Mouse (Mus musculus): ENCODE measurements at regions not wholly inside any gene's neighbourhood (a gene's known extent, or its start where the extent isn't known, plus 50 kb on each side); places are given as distances from the start of the nearest gene placed in this dataset.

DNA sequence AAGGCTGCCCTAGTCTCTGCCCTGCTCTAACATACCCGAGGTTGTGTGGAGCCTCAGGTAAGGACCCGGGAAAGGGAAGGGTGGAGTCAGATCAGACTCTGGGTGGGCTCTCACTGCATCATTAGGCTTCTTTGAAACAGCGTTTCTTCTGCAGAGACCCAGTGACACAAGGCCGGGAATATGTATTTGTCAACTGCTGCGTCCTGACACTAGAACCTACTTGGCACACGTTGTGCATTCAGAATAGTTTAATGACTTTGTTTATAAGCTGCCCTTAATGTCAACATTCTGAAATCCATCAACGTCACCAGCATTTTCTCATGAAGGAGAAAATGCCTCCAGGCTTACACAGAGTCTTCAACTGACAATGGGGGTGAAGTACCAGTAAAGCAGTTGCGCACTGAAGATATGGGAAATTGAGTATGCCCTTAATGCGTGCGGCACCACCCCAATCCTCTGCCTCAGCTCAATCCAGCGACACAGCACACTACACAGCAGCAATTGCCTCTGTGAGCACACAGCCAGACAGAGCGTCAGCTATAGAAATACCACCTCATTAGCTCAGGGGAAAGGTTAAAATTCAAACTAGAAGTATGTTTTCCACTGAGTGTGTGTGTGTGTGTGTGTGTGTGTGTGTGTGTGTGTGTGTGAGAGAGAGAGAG is 152.7 kb upstream of the Spdye4c start:
- no peak overlapping the region for H3K27ac ChIP-seq (replicated peaks; ENCODE audit: low read depth, low read length)
- peaks cover 10% of the 10 kb centered on the region for H3K4me1 ChIP-seq (ENCODE audit: control insufficient read depth, insufficient read depth, insufficient read length, low read length)

DNA sequence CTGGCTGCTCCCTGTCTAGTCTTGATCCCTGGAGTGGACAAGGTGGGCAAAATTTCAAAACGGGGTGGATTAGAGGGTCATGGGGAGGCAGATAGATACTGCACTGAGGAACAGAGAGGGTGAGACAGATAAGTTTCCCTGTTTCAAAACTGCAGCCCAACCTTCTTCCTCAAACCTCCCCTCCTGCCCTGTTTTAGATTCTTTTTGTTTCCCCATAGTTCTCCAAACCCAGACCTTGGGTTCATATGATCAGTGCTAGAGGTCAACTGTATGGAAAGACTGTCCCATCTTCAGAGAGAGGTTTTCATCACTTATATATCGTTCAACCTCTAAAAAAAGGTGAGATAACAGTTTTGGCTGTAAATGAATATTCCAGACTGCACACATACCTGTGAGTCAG is 152.1 kb upstream of the Spdye4c start:
- no peak overlapping the region for H3K4me3 ChIP-seq (ENCODE audit: insufficient read depth, low read depth, low read length)
- H3K4me1 ChIP-seq (ENCODE audit: control insufficient read depth, insufficient read depth, insufficient read length, low read length): peaks cover 10% of the 10 kb centered on the region
- H3K27ac ChIP-seq (replicated peaks; ENCODE audit: low read depth, low read length): no peak overlapping the region

More for the DNA sequence above, 152.7 kb upstream of the Spdye4c start:
- H3K4me3 ChIP-seq (ENCODE audit: insufficient read depth, low read depth, low read length): no peak overlapping the region

DNA sequence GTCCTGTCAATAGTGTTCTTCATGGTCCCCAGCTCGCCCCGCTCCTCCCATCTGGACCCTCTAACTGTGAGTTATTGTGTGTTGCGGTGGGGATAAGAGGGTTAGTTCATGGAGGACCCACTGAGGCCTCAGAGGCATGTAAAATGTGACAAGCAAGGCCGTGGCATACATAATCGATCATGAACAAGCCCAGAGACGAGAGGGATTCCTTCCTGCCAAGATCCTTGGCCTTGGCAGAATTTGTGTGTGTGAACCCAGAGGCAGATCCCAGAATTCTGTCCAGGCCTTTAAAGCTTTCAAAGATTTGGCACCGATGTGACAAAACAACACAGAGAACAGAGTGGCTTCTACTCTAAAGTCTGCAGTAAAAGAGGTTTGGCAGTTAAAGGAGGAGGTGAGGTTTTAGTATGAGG is 146.4 kb upstream of the Spdye4c start:
- no peak overlapping the region for H3K27ac ChIP-seq (replicated peaks; ENCODE audit: low read depth, low read length)

DNA sequence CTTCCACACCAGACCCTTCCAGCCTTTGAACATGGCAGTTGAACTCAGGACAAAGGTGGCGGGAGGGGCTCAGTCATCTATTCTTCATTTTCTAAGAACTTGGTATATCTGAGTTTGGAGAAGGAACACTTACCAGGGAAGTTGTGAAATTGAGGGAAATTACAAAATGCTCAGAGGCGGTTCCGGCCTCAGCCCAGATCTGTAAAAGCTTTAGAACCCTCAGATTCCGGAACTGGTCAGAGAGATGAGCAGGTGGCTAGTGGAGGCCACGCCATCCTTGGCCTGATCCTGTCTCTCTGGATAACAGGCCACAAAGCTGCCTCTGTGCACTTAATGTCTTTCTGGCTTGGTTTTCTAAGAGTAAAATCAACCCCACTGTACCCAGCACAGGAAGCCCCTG is 145.6 kb upstream of the Spdye4c start:
- no peak overlapping the region for H3K4me3 ChIP-seq (ENCODE audit: insufficient read depth, low read depth, low read length)
- H3K4me1 ChIP-seq (ENCODE audit: control insufficient read depth, insufficient read depth, insufficient read length, low read length): no peaks in the 10 kb centered on the region
- H3K27ac ChIP-seq (replicated peaks; ENCODE audit: low read depth, low read length): no peak overlapping the region

More for the DNA sequence above, 146.4 kb upstream of the Spdye4c start:
- no peaks in the 10 kb centered on the region for H3K4me1 ChIP-seq (ENCODE audit: control insufficient read depth, insufficient read depth, insufficient read length, low read length)
- no peak overlapping the region for H3K4me3 ChIP-seq (ENCODE audit: insufficient read depth, low read depth, low read length)

DNA sequence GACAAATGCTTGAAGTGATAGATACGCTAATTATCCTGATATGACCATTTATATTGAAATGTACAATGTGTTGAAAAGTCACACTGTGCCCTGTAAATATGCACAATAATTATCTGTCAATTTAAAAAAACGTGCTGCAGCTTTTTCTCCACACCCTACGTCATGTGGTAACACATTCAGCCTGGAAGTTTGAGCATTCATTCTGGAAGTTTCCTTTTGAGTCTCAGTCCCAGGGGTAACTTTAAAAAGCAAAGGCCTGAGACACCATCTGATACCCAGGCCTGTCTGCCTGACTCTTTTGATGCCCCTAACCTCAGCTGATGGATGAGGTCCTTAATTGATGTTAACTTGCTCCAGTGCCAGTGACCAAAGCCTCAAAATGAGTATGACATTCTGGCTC is 141.7 kb upstream of the Spdye4c start:
- H3K4me3 ChIP-seq (ENCODE audit: insufficient read depth, low read depth, low read length): no peak overlapping the region
- no peaks in the 10 kb centered on the region for H3K4me1 ChIP-seq (ENCODE audit: control insufficient read depth, insufficient read depth, insufficient read length, low read length)
- H3K27ac ChIP-seq (replicated peaks; ENCODE audit: low read depth, low read length): no peak overlapping the region

DNA sequence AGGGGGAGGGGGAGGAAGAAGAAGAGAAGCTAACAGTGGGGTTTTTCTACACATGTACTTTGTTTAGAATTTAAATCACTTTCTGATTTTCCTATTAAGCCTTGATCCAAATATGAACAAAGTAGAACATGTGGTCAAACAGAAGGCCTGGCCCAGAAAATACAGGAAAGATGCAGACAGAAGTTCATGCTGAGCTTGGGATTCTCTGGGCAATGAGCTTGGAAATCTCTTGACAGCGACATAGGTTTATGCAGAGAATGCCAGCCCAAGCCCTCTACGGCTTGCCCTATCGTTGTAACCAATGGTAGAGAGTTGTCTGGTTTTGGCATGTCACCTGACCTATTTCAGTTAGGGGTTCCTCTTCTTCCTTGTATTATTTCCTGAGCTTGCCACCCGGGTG is 141.0 kb upstream of the Spdye4c start:
- H3K4me1 ChIP-seq (ENCODE audit: control insufficient read depth, insufficient read depth, insufficient read length, low read length): no peaks in the 10 kb centered on the region
- no peak overlapping the region for H3K27ac ChIP-seq (replicated peaks; ENCODE audit: low read depth, low read length)
- no peak overlapping the region for H3K4me3 ChIP-seq (ENCODE audit: insufficient read depth, low read depth, low read length)

DNA sequence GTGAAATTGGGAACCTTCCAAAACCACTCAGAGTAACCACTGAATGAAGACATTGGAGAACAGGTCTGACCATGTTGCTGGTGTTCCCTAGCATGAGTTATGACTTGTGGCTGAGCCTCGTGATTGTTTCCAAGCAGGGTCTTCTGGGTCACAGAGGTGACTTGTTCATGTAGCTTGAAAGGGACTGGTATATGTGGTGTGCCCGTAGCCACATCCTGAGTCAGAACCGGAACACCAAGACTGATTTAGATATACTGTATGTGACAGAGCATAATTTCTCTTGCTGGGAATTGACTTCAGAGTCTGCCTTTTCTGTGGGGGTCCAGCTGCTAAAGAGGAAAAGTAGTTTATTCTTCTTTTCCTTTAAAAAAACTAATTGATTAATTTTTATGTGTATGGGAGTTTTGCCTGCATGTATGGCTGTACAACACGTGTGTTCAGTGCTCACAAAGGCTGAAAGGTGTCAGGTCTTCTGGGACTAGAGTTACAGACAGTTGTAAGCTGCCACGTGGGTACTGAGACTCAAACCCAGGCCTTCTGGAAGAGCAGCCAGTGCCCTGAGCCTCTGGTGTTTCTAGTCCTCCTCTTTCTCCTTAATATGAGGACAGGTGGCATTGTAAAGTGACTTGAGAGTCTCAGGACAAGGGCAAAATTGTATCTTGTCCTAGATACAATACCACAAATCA is 139.3 kb upstream of the Spdye4c start:
- Histone ChIP-seq H3K27ac (replicated peaks; ENCODE audit: low read depth, low read length) (no peak overlapping the region), H3K4me3 (ENCODE audit: insufficient read depth, low read depth, low read length) (no peak overlapping the region), H3K4me1 (ENCODE audit: control insufficient read depth, insufficient read depth, insufficient read length, low read length) (no peaks in the 10 kb centered on the region)

DNA sequence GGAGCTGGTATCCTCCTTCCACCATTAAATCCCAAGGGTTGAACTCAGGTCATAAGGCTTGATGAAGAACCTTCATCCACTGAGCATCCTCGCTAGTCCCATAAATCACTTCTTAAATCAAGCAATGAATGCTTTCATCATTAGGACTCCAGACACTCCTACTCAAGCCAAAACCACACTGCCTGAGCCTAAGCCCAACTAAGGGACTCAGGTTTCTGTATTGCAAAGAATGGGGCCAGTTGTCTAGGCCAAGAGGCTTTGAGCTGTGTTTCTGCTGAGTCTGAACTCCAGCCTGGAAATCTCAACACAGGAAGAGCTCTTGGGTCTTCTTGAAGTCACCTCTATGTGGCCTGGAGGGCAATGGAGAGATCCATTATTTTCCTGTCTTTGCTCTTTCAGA is 138.4 kb upstream of the Spdye4c start:
- no peak overlapping the region for H3K4me3 ChIP-seq (ENCODE audit: insufficient read depth, low read depth, low read length)
- no peaks in the 10 kb centered on the region for H3K4me1 ChIP-seq (ENCODE audit: control insufficient read depth, insufficient read depth, insufficient read length, low read length)
- H3K27ac ChIP-seq (replicated peaks; ENCODE audit: low read depth, low read length): no peak overlapping the region

DNA sequence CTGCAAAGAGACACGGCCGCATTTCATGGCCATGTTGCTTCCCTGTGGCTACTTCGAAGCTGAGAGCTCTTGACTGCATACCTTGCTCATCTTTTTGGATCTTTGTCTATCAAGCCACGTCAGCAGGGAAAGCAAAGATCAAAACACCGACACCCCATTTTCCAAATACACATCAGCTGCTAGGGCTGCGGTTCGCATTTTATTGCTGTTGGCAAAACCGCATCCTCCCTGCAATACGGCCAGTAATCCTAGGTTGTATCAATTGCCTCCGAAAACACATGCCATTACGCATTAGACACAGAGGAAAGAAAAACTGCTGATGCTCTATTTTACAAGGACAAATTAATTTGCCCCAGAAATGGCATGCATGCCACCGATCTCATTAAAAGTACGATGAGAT is 136.5 kb upstream of the Spdye4c start:
- no peaks in the 10 kb centered on the region for H3K4me1 ChIP-seq (ENCODE audit: control insufficient read depth, insufficient read depth, insufficient read length, low read length)
- no peak overlapping the region for H3K4me3 ChIP-seq (ENCODE audit: insufficient read depth, low read depth, low read length)
- no peak overlapping the region for H3K27ac ChIP-seq (replicated peaks; ENCODE audit: low read depth, low read length)

DNA sequence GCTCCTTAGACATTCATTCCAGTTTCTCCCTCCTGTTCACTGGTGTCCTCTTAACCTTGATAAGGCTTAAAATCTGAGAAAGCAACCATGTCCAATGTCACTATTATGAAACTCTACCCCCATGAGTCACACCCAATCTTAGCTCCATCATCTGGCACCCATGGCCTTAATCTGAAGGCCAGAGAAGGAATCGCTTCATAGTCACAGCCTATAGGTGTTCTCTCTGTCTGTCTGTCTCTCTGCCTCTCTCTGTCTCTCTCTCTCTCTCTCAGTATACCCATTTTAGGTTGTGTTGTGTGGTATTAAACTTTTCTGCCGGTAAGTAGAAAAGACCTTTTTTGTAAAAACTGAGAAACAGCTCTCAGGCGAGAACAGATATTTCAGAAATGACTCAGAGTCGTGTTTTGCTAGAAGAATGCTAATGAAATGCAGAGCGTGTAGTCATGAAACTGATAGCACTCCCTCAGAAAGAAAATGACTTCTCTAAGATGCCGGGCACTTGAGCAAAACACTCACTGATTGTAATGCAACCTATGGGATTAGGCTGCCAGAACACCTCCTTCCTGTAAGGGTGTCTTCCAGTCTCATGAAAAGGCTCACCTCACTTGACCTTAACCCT is 133.3 kb upstream of the Spdye4c start:
- Histone ChIP-seq H3K4me1 (ENCODE audit: control insufficient read depth, insufficient read depth, insufficient read length, low read length) (no peaks in the 10 kb centered on the region), H3K4me3 (ENCODE audit: insufficient read depth, low read depth, low read length) (no peak overlapping the region), H3K27ac (replicated peaks; ENCODE audit: low read depth, low read length) (peak overlapping the region; percentile 47; the same call in 1 of the 2 replicates)

DNA sequence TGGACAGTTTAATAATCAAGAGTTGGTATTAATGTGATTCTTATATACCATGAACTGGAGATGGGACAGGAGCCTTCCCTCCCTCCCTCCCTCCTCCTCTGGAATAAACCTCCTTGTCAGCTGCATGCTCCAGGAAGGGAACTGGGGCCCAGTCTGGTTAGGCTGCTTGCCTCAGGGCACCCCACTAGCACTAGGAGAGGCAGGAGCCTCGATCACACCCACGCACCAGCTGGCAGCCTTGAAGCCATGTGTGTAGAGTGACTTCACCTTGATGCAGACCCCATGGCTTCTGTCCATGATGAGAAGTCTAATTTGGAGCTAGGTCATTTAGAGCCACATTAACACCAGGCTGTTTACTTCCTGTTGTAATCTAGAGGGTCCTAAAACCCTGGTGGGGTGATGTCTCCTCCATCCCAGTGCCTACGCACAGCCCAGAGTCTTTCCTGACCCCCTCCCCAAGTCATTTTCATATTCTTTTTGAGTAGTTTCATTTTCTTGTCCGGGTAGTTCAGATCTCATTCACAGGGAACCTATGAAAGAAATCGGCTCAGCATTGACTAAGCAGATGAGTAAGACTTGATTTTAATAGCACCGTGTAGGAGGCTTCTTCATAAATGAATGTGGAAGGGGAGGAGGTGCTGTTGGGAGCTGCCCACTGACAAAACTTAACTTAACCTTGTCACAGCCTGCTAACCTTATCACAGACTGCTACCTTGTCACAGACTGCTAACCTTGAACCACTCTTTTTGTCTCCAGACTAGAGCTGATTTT is 125.6 kb upstream of the Spdye4c start:
- H3K4me1 ChIP-seq (ENCODE audit: control insufficient read depth, insufficient read depth, insufficient read length, low read length): peaks cover 4% of the 10 kb centered on the region
- no peak overlapping the region for H3K27ac ChIP-seq (replicated peaks; ENCODE audit: low read depth, low read length)
- no peak overlapping the region for H3K4me3 ChIP-seq (ENCODE audit: insufficient read depth, low read depth, low read length)

DNA sequence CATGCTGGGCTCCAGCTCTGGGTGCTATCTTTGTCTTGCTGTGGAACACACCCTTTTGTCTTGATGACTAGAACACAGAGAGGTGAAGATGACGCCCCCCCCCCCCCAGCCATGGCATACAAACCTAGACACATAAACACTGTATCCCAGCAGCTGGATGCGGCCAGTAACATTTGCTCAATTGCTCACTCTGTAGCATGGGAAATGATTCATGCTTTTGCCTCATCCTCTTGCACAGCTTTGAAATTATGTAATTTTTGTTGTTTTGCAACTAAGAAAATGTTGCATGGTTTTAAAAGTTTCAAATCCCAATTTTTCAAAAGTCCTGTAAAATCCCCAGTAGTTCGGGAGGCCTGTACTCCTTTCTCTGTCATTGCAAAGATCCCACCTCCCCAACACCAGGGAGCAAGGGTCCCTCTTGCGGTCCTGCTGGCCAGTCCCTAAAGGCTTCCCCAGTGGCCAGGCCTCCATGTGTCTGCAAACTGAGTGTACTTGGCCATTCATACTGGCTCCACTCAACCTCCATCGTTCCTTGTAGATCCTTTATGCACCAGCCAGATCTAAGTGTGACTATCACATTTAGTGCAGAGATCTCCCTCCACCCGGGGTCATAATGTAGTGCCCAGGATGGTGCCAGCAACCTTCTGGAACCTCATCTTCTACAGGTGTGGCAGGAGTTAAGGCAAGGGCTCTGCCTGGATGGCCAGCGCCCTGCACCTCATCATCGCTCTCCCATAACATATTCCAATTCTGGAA is 123.3 kb upstream of the Spdye4c start:
- H3K4me1 ChIP-seq (ENCODE audit: control insufficient read depth, insufficient read depth, insufficient read length, low read length): peaks cover 4% of the 10 kb centered on the region
- peak overlapping the region; percentile 54; the same call in 1 of the 2 replicates for H3K27ac ChIP-seq (replicated peaks; ENCODE audit: low read depth, low read length)
- H3K4me3 ChIP-seq (ENCODE audit: insufficient read depth, low read depth, low read length): no peak overlapping the region

DNA sequence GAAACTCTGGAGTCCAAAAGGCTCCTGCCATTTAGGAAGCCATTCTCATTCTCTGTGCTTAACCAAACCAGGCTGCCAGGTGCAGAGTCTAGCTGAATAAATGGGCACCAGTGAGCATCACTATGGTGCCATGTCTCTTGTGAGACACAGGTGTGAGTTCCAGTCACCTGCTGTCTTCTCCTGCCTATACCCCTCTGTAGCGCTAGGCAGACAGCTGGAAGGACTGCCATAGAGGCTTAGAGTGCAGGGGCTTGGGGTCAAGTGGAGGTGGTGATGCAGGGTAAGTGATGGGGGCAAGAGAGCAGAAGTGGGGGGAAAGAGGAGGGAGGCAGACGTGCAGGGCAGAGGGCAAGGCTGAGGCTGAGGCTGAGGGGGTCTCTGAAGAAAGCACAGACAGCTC is 122.7 kb upstream of the Spdye4c start:
- no peak overlapping the region for H3K4me3 ChIP-seq (ENCODE audit: insufficient read depth, low read depth, low read length)

DNA sequence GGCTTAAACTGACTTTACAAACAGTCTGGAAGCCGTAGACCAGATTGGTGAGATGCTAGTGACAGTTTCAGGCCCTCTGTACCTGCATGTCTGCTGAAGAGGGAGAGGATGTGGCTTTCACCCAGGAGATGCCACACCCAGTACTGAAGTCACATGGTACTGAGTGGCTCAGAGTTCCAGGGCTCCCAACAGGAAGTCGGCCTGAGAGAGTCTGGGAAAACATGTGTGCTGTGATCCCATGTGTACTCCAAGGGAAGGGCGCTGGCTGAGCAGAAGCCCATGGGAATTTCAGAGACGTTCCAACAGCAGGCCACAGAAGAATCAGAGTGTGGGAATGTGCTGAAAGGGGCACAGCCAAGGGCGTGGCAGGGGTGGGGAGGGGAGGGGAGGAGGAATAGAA is 120.7 kb upstream of the Spdye4c start:
- no peak overlapping the region for H3K4me3 ChIP-seq (ENCODE audit: insufficient read depth, low read depth, low read length)
- H3K27ac ChIP-seq (replicated peaks; ENCODE audit: low read depth, low read length): no peak overlapping the region
- peaks cover 4% of the 10 kb centered on the region for H3K4me1 ChIP-seq (ENCODE audit: control insufficient read depth, insufficient read depth, insufficient read length, low read length)

More for the DNA sequence above, 122.7 kb upstream of the Spdye4c start:
- H3K27ac ChIP-seq (replicated peaks; ENCODE audit: low read depth, low read length): no peak overlapping the region
- H3K4me1 ChIP-seq (ENCODE audit: control insufficient read depth, insufficient read depth, insufficient read length, low read length): peaks cover 4% of the 10 kb centered on the region

All from brown adipose tissue, adult 24 weeks (tissue).